Mouse (Mus musculus) liver, adult 2 months (tissue): ENCODE data around the gene F2rl1.

Source experiments
- CTCF ChIP-seq: fragments of 200-500 bp; IDR thresholded peaks from 2 replicates; pipeline ENCODE4 v1.5.1; 2011; ENCODE audit warnings: low read depth, low read length, control low read depth
- POLR2A ChIP-seq: fragments of 200-500 bp; IDR thresholded peaks from 2 replicates; pipeline ENCODE4 v1.6.1; 2011; ENCODE audit warnings: low read length, control low read depth; ENCODE audit not compliant: insufficient read depth; ENCODE audit errors: extremely low read depth

DNA sequence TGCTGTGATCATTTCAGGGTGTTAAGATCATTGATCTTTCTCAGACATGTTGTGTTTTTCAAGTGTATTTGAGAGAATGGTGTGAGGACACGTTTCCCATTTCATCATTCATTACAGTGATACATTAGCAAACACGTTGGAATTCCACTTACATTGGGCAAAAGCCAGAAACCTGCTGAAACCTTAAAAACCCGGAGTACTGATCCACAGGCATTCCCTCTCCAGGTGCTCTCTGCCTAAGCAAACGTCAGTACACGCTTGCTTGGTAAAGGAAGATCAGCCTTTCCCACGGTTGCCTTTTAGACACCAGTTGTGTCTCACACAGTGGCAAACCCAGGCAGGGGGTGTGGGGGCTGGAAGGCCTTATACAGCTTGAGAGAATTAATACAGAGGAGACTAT lies 21.2 kb upstream of the F2rl1 start:
- TF ChIP-seq CTCF (no peak), POLR2A (no peak)
